Mouse (Mus musculus) stomach, embryonic 15.5 days (tissue): ENCODE results near the gene Ndufa10. TPM values are rescaled to one million over a fixed set of nuclear protein-coding genes. Genes with fewer than 3 reads are reported as not detected.
"Not testable (repeated sequence)": the region's sequence is repeated elsewhere in the genome, so short reads cannot be mapped to it uniquely, and the experiment has no call there.

ENCODE experiments used
- ATAC-seq: fragments of 200-750 bp; cut with Nextera tagmentation; 2 replicates; pipeline ENCODE4 v1.8.0; 2017; ENCODE audit warnings: low read depth, moderate number of reproducible peaks, moderate TSS enrichment; ENCODE audit not compliant: insufficient read depth, low FRiP score
- H3K27ac ChIP-seq: fragments of 300-500 bp; sonication (generic); 2 replicates; pipeline ENCODE4 v1.5.1; 2015; ENCODE audit warnings: mild to moderate bottlenecking, inconsistent platforms
- H3K27me3 ChIP-seq: fragments of 300-500 bp; sonication (generic); replicated peaks from 2 replicates; pipeline ENCODE4 v1.6.1; 2015; ENCODE audit warnings: inconsistent platforms
- H3K36me3 ChIP-seq: fragments of 300-500 bp; sonication (generic); 2 replicates; pipeline ENCODE4 v1.6.1; 2015; ENCODE audit warnings: inconsistent platforms
- H3K4me1 ChIP-seq: fragments of 300-500 bp; sonication (generic); 2 replicates; pipeline ENCODE4 v1.6.1; 2015; ENCODE audit warnings: inconsistent platforms
- H3K4me2 ChIP-seq: fragments of 300-500 bp; sonication (generic); 2 replicates; pipeline ENCODE4 v1.6.1; 2015; ENCODE audit warnings: mild to moderate bottlenecking, inconsistent platforms
- H3K4me3 ChIP-seq: fragments of 300-500 bp; sonication (generic); replicated peaks from 2 replicates; pipeline ENCODE4 v1.5.1; 2015; ENCODE audit warnings: inconsistent platforms
- H3K9ac ChIP-seq: fragments of 300-500 bp; sonication (generic); 2 replicates; pipeline ENCODE4 v1.6.1; 2015; ENCODE audit warnings: inconsistent platforms
- H3K9me3 ChIP-seq: fragments of 300-500 bp; sonication (generic); 2 replicates; pipeline ENCODE4 v1.6.1; 2016; ENCODE audit warnings: inconsistent platforms
- WGBS: fragments of 180-500 bp; shearing (Covaris S2); methylation state at CpG from one replicate; pipeline ENCODE4 v1.1.7; 2015; 5-methylcytosine and 5-hydroxymethylcytosine counted together
- polyA plus RNA-seq: library from polyadenylated mRNA; unstranded; fragments of >200 nt; fragmentation: Nextera tagmentation; extraction: Ambion mirVana; gene quantifications from 2 replicates; pipeline ENCODE4 v1.2.1, GENCODE M21; 2015

Gene Ndufa10
- polyA plus RNA-seq: 253 and 295 TPM in 2 replicates

- WGBS: under 1% methylated on average over 66 of the region's 67 CpGs
- Histone ChIP-seq H3K27me3 (no peaks in the 10 kb centered on the region), H3K4me2 (peak within 1 kb of the TSS; percentile 95), H3K9ac (peak within 1 kb of the TSS; percentile 95), H3K36me3 (peaks cover 6% of the 10 kb centered on the region), H3K4me3 (peak within 1 kb of the TSS; percentile 78), H3K4me1 (peaks cover 8% of the 10 kb centered on the region; the same call in 1 of the 2 replicates), H3K27ac (peak within 1 kb of the TSS; percentile 55), H3K9me3 (no peaks in the 10 kb centered on the region)
- ATAC-seq: peak; percentile 90
Measured at GRCm38 (mm10) chr1:92473165-92474041, at the start of gene Ndufa10. Ndufa10 (minus strand) TSS chr1:92473860.

GRCm38 (mm10) chr1:92521376-92521775 is 47.7 kb upstream of the Ndufa10 start:
- Histone ChIP-seq H3K27ac (no peak overlapping the region), H3K9me3 (no peaks in the 10 kb centered on the region), H3K9ac (no peak overlapping the region), H3K27me3 (no peaks in the 10 kb centered on the region), H3K4me1 (no peaks in the 10 kb centered on the region), H3K36me3 (no peaks in the 10 kb centered on the region), H3K4me2 (no peak overlapping the region), H3K4me3 (no peak overlapping the region)
- WGBS: 18% methylated on average over 10 of the region's 10 CpGs
- ATAC-seq: 0 out of 2 replicates have a peak, but pooled peaks have one; percentile 18

GRCm38 (mm10) chr1:92519046-92519445 is 45.4 kb upstream of the Ndufa10 start:
- Histone ChIP-seq H3K36me3 (no peaks in the 10 kb centered on the region), H3K9ac (no peak overlapping the region), H3K4me3 (no peak overlapping the region), H3K27ac (no peak overlapping the region), H3K4me2 (no peak overlapping the region), H3K4me1 (no peaks in the 10 kb centered on the region), H3K27me3 (no peaks in the 10 kb centered on the region), H3K9me3 (no peaks in the 10 kb centered on the region)
- no peak for ATAC-seq
- WGBS: 81% methylated on average over 6 of the region's 6 CpGs

- H3K9me3 ChIP-seq: no peaks in the 10 kb centered on the region
- H3K9ac ChIP-seq: no peak within 1 kb of the TSS
- H3K4me1 ChIP-seq: no peaks in the 10 kb centered on the region
- H3K27me3 ChIP-seq: no peaks in the 10 kb centered on the region
- WGBS: 68% methylated on average over 3 of the region's 3 CpGs
- H3K36me3 ChIP-seq: no peaks in the 10 kb centered on the region
- no peak for ATAC-seq
- no peak within 1 kb of the TSS for H3K4me3 ChIP-seq
- no peak within 1 kb of the TSS for H3K4me2 ChIP-seq
- no peak within 1 kb of the TSS for H3K27ac ChIP-seq
Measured at GRCm38 (mm10) chr1:92518561-92518960, 44.9 kb upstream of the Ndufa10 start, which contains the start of gene Olfr1414. Olfr1414 (minus strand) TSS chr1:92518661.

- no peaks in the 10 kb centered on the region for H3K27me3 ChIP-seq
- H3K4me1 ChIP-seq: no peaks in the 10 kb centered on the region
Measured at GRCm38 (mm10) chr1:92515390-92515789, 41.7 kb upstream of the Ndufa10 start.

GRCm38 (mm10) chr1:92511646-92512045 is 38.0 kb upstream of the Ndufa10 start:
- H3K36me3 ChIP-seq, H3K27me3 ChIP-seq, H3K27ac ChIP-seq, H3K4me1 ChIP-seq, H3K9ac ChIP-seq, H3K9me3 ChIP-seq, H3K4me3 ChIP-seq, H3K4me2 ChIP-seq, ATAC-seq: not testable (repeated sequence)
- 90% methylated on average over 5 of the region's 5 CpGs for WGBS

More at GRCm38 (mm10) chr1:92515390-92515789, 41.7 kb upstream of the Ndufa10 start:
- 77% methylated on average over 11 of the region's 11 CpGs for WGBS
- Histone ChIP-seq H3K4me3 (no peak overlapping the region), H3K4me2 (no peak overlapping the region), H3K9me3 (no peaks in the 10 kb centered on the region), H3K27ac (no peak overlapping the region), H3K36me3 (no peaks in the 10 kb centered on the region), H3K9ac (no peak overlapping the region)
- ATAC-seq: no peak

GRCm38 (mm10) chr1:92496001-92496400 is 22.3 kb upstream of the Ndufa10 start, which contains the start of gene Olfr1415:
Olfr1415 (minus strand) TSS chr1:92496101.
- H3K4me3 ChIP-seq: no peak within 1 kb of the TSS
- no peaks in the 10 kb centered on the region for H3K4me1 ChIP-seq
- no peak within 1 kb of the TSS for H3K27ac ChIP-seq
- ATAC-seq: no peak
- H3K4me2 ChIP-seq: no peak within 1 kb of the TSS
- H3K36me3 ChIP-seq: no peaks in the 10 kb centered on the region
- WGBS: 72% methylated on average over 2 of the region's 2 CpGs
- no peaks in the 10 kb centered on the region for H3K9me3 ChIP-seq
- H3K9ac ChIP-seq: no peak within 1 kb of the TSS
- no peaks in the 10 kb centered on the region for H3K27me3 ChIP-seq

GRCm38 (mm10) chr1:92485013-92485412 is 11.4 kb upstream of the Ndufa10 start, which contains the start of gene Olfr1416:
Olfr1416 (minus strand) TSS chr1:92485113.
- Histone ChIP-seq H3K27ac (no peak within 1 kb of the TSS), H3K36me3 (no peaks in the 10 kb centered on the region), H3K9me3 (no peaks in the 10 kb centered on the region), H3K9ac (no peak within 1 kb of the TSS), H3K27me3 (no peaks in the 10 kb centered on the region), H3K4me2 (no peak within 1 kb of the TSS), H3K4me3 (no peak within 1 kb of the TSS), H3K4me1 (no peaks in the 10 kb centered on the region)
- ATAC-seq: no peak

- no peaks in the 10 kb centered on the region for H3K9me3 ChIP-seq
- H3K4me2 ChIP-seq: peak overlapping the region; percentile 95
- H3K36me3 ChIP-seq: peaks cover 5% of the 10 kb centered on the region
- peak overlapping the region; percentile 55 for H3K27ac ChIP-seq
- peak overlapping the region; percentile 78 for H3K4me3 ChIP-seq
- WGBS: 3% methylated on average over 10 of the region's 10 CpGs
- H3K27me3 ChIP-seq: no peaks in the 10 kb centered on the region
- ATAC-seq: no peak; the same call in none of the 2 replicates
- H3K9ac ChIP-seq: peak overlapping the region; percentile 41; the same call in 1 of the 2 replicates
- peaks cover 8% of the 10 kb centered on the region; the same call in 1 of the 2 replicates for H3K4me1 ChIP-seq
Measured at GRCm38 (mm10) chr1:92474066-92474578, 462 bp upstream of the Ndufa10 start.

- 72% methylated on average over 4 of the region's 4 CpGs for whole genome bisulfite sequencing
- Histone ChIP-seq H3K27ac (no peak overlapping the region), H3K4me2 (no peak overlapping the region), H3K36me3 (peaks cover 42% of the 10 kb centered on the region), H3K4me3 (no peak overlapping the region), H3K9ac (no peak overlapping the region), H3K4me1 (peaks cover 3% of the 10 kb centered on the region; the same call in 1 of the 2 replicates), H3K9me3 (no peaks in the 10 kb centered on the region), H3K27me3 (no peaks in the 10 kb centered on the region)
- ATAC-seq: no peak
Measured at GRCm38 (mm10) chr1:92468891-92469290, 4.8 kb downstream of the Ndufa10 start.

GRCm38 (mm10) chr1:92458416-92458815 is 15.2 kb downstream of the Ndufa10 start:
- no peak overlapping the region for H3K9ac ChIP-seq
- H3K36me3 ChIP-seq: peaks cover 52% of the 10 kb centered on the region
- H3K4me2 ChIP-seq: no peak overlapping the region
- H3K4me3 ChIP-seq: no peak overlapping the region
- ATAC-seq: no peak
- no peaks in the 10 kb centered on the region for H3K27me3 ChIP-seq
- WGBS: 90% methylated on average over 6 of the region's 6 CpGs
- no peaks in the 10 kb centered on the region for H3K9me3 ChIP-seq
- H3K4me1 ChIP-seq: no peaks in the 10 kb centered on the region
- no peak overlapping the region for H3K27ac ChIP-seq

GRCm38 (mm10) chr1:92457758-92458157 is 15.9 kb downstream of the Ndufa10 start:
- Histone ChIP-seq H3K4me1 (no peaks in the 10 kb centered on the region), H3K9ac (no peak overlapping the region), H3K4me2 (no peak overlapping the region), H3K27ac (no peak overlapping the region), H3K36me3 (peaks cover 48% of the 10 kb centered on the region), H3K27me3 (no peaks in the 10 kb centered on the region), H3K4me3 (no peak overlapping the region), H3K9me3 (no peaks in the 10 kb centered on the region)
- ATAC-seq: no peak
